Mouse (Mus musculus): ENCODE results near the gene Aldob. TPM values are rescaled to one million over a fixed set of nuclear protein-coding genes. Genes with fewer than 3 reads are reported as not detected.
A peak's percentile ranks its signal among the peaks of the same experiment; 100 is the strongest.

Aldob gene
- polyA plus RNA-seq, 1 experiment, result not detected

GRCm38 (mm10) chr4:49567613-49568012, 18.3 kb upstream of the Aldob start:
- Histone ChIP-seq H3K4me1 (peaks cover 31% of the 10 kb centered on the region), H3K36me3 (replicated peaks; ENCODE audit: low read length) (no peaks in the 10 kb centered on the region), H3K9me3 (no peaks in the 10 kb centered on the region), H3K27me3 (replicated peaks) (no peaks in the 10 kb centered on the region), H3K4me3 (replicated peaks) (no peak overlapping the region)
- TF ChIP-seq FLI1 (IDR thresholded peaks at IDR 0.05; ENCODE audit: low read length), result no peak
- no peak for TF ChIP-seq GATA1 (IDR thresholded peaks at IDR 0.05; ENCODE audit: borderline replicate concordance, low read length)

GRCm38 (mm10) chr4:49559915-49560772, 10.8 kb upstream of the Aldob start:
- no peaks in the 10 kb centered on the region for H3K36me3 ChIP-seq (replicated peaks; ENCODE audit: low read length)
- 0 out of 2 replicates have a peak, but pooled peaks cover 3% of the 10 kb centered on the region for H3K9me3 ChIP-seq
- H3K4me1 ChIP-seq, result no peaks in the 10 kb centered on the region
- H3K4me3 ChIP-seq (replicated peaks), result peak overlapping the region; percentile 25
- peaks cover 11% of the 10 kb centered on the region for H3K27me3 ChIP-seq (replicated peaks)
- TF ChIP-seq GATA1 (IDR thresholded peaks at IDR 0.05; ENCODE audit: borderline replicate concordance, low read length) (no peak), FLI1 (IDR thresholded peaks at IDR 0.05; ENCODE audit: low read length) (no peak)

- Histone ChIP-seq H3K4me1 (no peaks in the 10 kb centered on the region), H3K27me3 (replicated peaks) (peaks cover 14% of the 10 kb centered on the region), H3K36me3 (replicated peaks; ENCODE audit: low read length) (no peaks in the 10 kb centered on the region), H3K4me3 (replicated peaks) (no peak overlapping the region), H3K9me3 (0 out of 2 replicates have a peak, but pooled peaks cover 3% of the 10 kb centered on the region)
- TF ChIP-seq FLI1 (IDR thresholded peaks at IDR 0.05; ENCODE audit: low read length) (no peak), GATA1 (IDR thresholded peaks at IDR 0.05; ENCODE audit: borderline replicate concordance, low read length) (no peak)
Observed at GRCm38 (mm10) chr4:49558181-49558580, 8.8 kb upstream of the Aldob start.

GRCm38 (mm10) chr4:49557375-49557774, 8.0 kb upstream of the Aldob start:
- H3K4me3 ChIP-seq (replicated peaks), result no peak overlapping the region
- TF ChIP-seq GATA1 (IDR thresholded peaks at IDR 0.05; ENCODE audit: borderline replicate concordance, low read length) (no peak), FLI1 (IDR thresholded peaks at IDR 0.05; ENCODE audit: low read length) (no peak)
- H3K4me1 ChIP-seq, result no peaks in the 10 kb centered on the region
- H3K9me3 ChIP-seq, result 0 out of 2 replicates have a peak, but pooled peaks cover 3% of the 10 kb centered on the region
- peaks cover 14% of the 10 kb centered on the region for H3K27me3 ChIP-seq (replicated peaks)
- H3K36me3 ChIP-seq (replicated peaks; ENCODE audit: low read length), result no peaks in the 10 kb centered on the region

- peaks cover 3% of the 10 kb centered on the region for H3K27me3 ChIP-seq (replicated peaks)
- H3K4me1 ChIP-seq, result no peaks in the 10 kb centered on the region
- no peaks in the 10 kb centered on the region for H3K9me3 ChIP-seq
- no peak for TF ChIP-seq FLI1 (IDR thresholded peaks at IDR 0.05; ENCODE audit: low read length)
- TF ChIP-seq GATA1 (IDR thresholded peaks at IDR 0.05; ENCODE audit: borderline replicate concordance, low read length), result no peak
- H3K4me3 ChIP-seq (replicated peaks), result no peak overlapping the region
- no peaks in the 10 kb centered on the region for H3K36me3 ChIP-seq (replicated peaks; ENCODE audit: low read length)
Observed at GRCm38 (mm10) chr4:49553380-49553779, 4.0 kb upstream of the Aldob start.

GRCm38 (mm10) chr4:49547544-49548219, 1.7 kb downstream of the Aldob start:
- H3K36me3 ChIP-seq (replicated peaks; ENCODE audit: low read length), result no peaks in the 10 kb centered on the region
- no peaks in the 10 kb centered on the region for H3K9me3 ChIP-seq
- no peaks in the 10 kb centered on the region for H3K4me1 ChIP-seq
- TF ChIP-seq FLI1 (IDR thresholded peaks at IDR 0.05; ENCODE audit: low read length) (no peak), GATA1 (IDR thresholded peaks at IDR 0.05; ENCODE audit: borderline replicate concordance, low read length) (no peak)
- H3K27me3 ChIP-seq (replicated peaks), result peaks cover 2% of the 10 kb centered on the region
- no peak overlapping the region for H3K4me3 ChIP-seq (replicated peaks)

- Histone ChIP-seq H3K4me3 (replicated peaks) (no peak overlapping the region), H3K27me3 (replicated peaks) (peaks cover 2% of the 10 kb centered on the region), H3K9me3 (no peaks in the 10 kb centered on the region), H3K4me1 (no peaks in the 10 kb centered on the region), H3K36me3 (replicated peaks; ENCODE audit: low read length) (no peaks in the 10 kb centered on the region)
- TF ChIP-seq GATA1 (IDR thresholded peaks at IDR 0.05; ENCODE audit: borderline replicate concordance, low read length) (no peak), FLI1 (IDR thresholded peaks at IDR 0.05; ENCODE audit: low read length) (no peak)
Observed at GRCm38 (mm10) chr4:49546873-49547543, 2.3 kb downstream of the Aldob start.

- H3K4me1 ChIP-seq, result no peaks in the 10 kb centered on the region
- H3K36me3 ChIP-seq (replicated peaks; ENCODE audit: low read length), result no peaks in the 10 kb centered on the region
- peaks cover 2% of the 10 kb centered on the region for H3K27me3 ChIP-seq (replicated peaks)
- H3K9me3 ChIP-seq, result no peaks in the 10 kb centered on the region
- no peak overlapping the region for H3K4me3 ChIP-seq (replicated peaks)
- TF ChIP-seq GATA1 (IDR thresholded peaks at IDR 0.05; ENCODE audit: borderline replicate concordance, low read length) (no peak), FLI1 (IDR thresholded peaks at IDR 0.05; ENCODE audit: low read length) (no peak)
Observed at GRCm38 (mm10) chr4:49546026-49546425, 3.3 kb downstream of the Aldob start.

GRCm38 (mm10) chr4:49540966-49541365, 8.4 kb downstream of the Aldob start:
- H3K4me3 ChIP-seq (replicated peaks), result no peak overlapping the region

More at GRCm38 (mm10) chr4:49540966-49541365, 8.4 kb downstream of the Aldob start:
- Histone ChIP-seq H3K9me3 (no peaks in the 10 kb centered on the region), H3K27me3 (replicated peaks) (no peaks in the 10 kb centered on the region), H3K4me1 (no peaks in the 10 kb centered on the region), H3K36me3 (replicated peaks; ENCODE audit: low read length) (no peaks in the 10 kb centered on the region)
- TF ChIP-seq GATA1 (IDR thresholded peaks at IDR 0.05; ENCODE audit: borderline replicate concordance, low read length), result no peak
- TF ChIP-seq FLI1 (IDR thresholded peaks at IDR 0.05; ENCODE audit: low read length), result no peak

Data from megakaryocyte, embryonic 14.5 days (primary cell).